Mouse (Mus musculus) forebrain, embryonic 13.5 days (tissue): Measurements from ENCODE around the gene Nmt2. TPM values are rescaled to one million over a fixed set of nuclear protein-coding genes. Genes with fewer than 3 reads are reported as not detected.
A peak's percentile ranks its signal among the peaks of the same experiment; 100 is the strongest.

Experiments used
- ATAC-seq: fragments of 200-750 bp; cut with Nextera tagmentation; 2 replicates; pipeline ENCODE4 v1.8.0; 2017
- H3K27ac ChIP-seq: fragments of 300-500 bp; sonication (generic); 2 replicates; pipeline ENCODE4 v1.5.1; 2015; ENCODE audit warnings: inconsistent platforms, mild to moderate bottlenecking, moderate library complexity
- H3K27me3 ChIP-seq: fragments of 300-500 bp; sonication (generic); 2 replicates; pipeline ENCODE4 v1.6.1; 2015; ENCODE audit warnings: mild to moderate bottlenecking, inconsistent platforms
- H3K36me3 ChIP-seq: fragments of 300-500 bp; sonication (generic); 2 replicates; pipeline ENCODE4 v1.6.1; 2015; ENCODE audit warnings: mild to moderate bottlenecking, inconsistent platforms; ENCODE audit not compliant: poor library complexity, severe bottlenecking
- H3K4me1 ChIP-seq: fragments of 300-500 bp; sonication (generic); 2 replicates; pipeline ENCODE4 v1.6.1; 2015; ENCODE audit warnings: inconsistent platforms
- H3K4me2 ChIP-seq: fragments of 300-500 bp; sonication (generic); 2 replicates; pipeline ENCODE4 v1.6.1; 2015; ENCODE audit warnings: inconsistent platforms, mild to moderate bottlenecking, moderate library complexity
- H3K4me3 ChIP-seq: fragments of 300-500 bp; sonication (generic); 2 replicates; pipeline ENCODE4 v1.5.1; 2015; ENCODE audit warnings: mild to moderate bottlenecking, inconsistent platforms
- H3K9ac ChIP-seq: fragments of 300-500 bp; sonication (generic); 2 replicates; pipeline ENCODE4 v1.6.1; 2015; ENCODE audit warnings: mild to moderate bottlenecking, inconsistent platforms
- H3K9me3 ChIP-seq: fragments of 300-500 bp; sonication (generic); replicated peaks from 2 replicates; pipeline ENCODE4 v1.6.1; 2016; ENCODE audit warnings: inconsistent platforms
- WGBS: fragments of 180-500 bp; shearing (Covaris S2); methylation state at CpG from one replicate; pipeline ENCODE4 v1.1.7; 2015; 5-methylcytosine and 5-hydroxymethylcytosine counted together
- polyA plus RNA-seq: library from polyadenylated mRNA; unstranded; fragments of >200 nt; fragmentation: Nextera tagmentation; extraction: Ambion mirVana; gene quantifications from 2 replicates; pipeline ENCODE4 v1.2.1, GENCODE M21; 2015

Nmt2 gene
- polyA plus RNA-seq, 1 experiment from 2014 or later, result 84.7 TPM

- ATAC-seq, result no peak
- H3K27me3 ChIP-seq, result no peaks in the 10 kb centered on the region
- H3K4me1 ChIP-seq, result peaks cover 14% of the 10 kb centered on the region
- peak overlapping the region; percentile 75 for H3K4me2 ChIP-seq
- peak overlapping the region; percentile 84 for H3K9ac ChIP-seq
- no peaks in the 10 kb centered on the region for H3K9me3 ChIP-seq
- 2% methylated on average over 6 of the region's 6 CpGs for WGBS
- peak overlapping the region; percentile 89 for H3K27ac ChIP-seq
- peak overlapping the region; percentile 74 for H3K4me3 ChIP-seq
- no peaks in the 10 kb centered on the region for H3K36me3 ChIP-seq
Observed at GRCm38 (mm10) chr2:3285181-3285530, 1.1 kb downstream of the Nmt2 start.

GRCm38 (mm10) chr2:3285709-3286108, 1.7 kb downstream of the Nmt2 start:
- H3K4me3 ChIP-seq, result peak overlapping the region; percentile 74
- peak overlapping the region; percentile 84 for H3K9ac ChIP-seq
- H3K4me1 ChIP-seq, result peaks cover 14% of the 10 kb centered on the region
- H3K36me3 ChIP-seq, result no peaks in the 10 kb centered on the region
- ATAC-seq, result no peak
- no peak overlapping the region for H3K27ac ChIP-seq
- 76% methylated on average over 3 of the region's 3 CpGs for WGBS
- no peaks in the 10 kb centered on the region for H3K9me3 ChIP-seq
- peak overlapping the region; percentile 75 for H3K4me2 ChIP-seq
- no peaks in the 10 kb centered on the region for H3K27me3 ChIP-seq

DNA sequence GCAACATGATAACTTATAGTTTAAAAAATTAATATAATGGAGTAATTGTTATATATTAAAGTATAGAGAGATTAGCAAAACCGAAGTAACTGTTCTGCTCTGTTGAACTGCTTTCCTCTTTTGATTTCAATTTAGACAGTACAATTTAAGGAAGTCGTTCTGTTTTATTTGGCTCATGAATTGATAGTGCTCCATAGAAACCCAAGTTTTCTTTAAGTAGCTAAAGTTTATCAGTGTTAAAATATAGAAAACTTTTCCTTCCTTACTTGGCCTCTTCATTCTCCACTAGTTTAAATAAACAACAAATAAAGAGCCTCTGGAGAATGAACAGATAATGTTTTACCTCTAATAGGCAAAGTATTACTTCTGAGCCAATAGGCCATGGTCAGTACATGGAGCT, 2.2 kb downstream of the Nmt2 start:
- 84% methylated on average over 2 of the region's 2 CpGs for WGBS
- ATAC-seq, result no peak
- no peaks in the 10 kb centered on the region for H3K27me3 ChIP-seq
- no peak overlapping the region for H3K4me2 ChIP-seq
- H3K9ac ChIP-seq, result no peak overlapping the region
- peaks cover 14% of the 10 kb centered on the region for H3K4me1 ChIP-seq
- H3K4me3 ChIP-seq, result no peak overlapping the region
- H3K36me3 ChIP-seq, result no peaks in the 10 kb centered on the region
- H3K27ac ChIP-seq, result no peak overlapping the region
- H3K9me3 ChIP-seq, result no peaks in the 10 kb centered on the region

- H3K4me3 ChIP-seq, result no peak overlapping the region
- H3K9me3 ChIP-seq, result no peaks in the 10 kb centered on the region
- no peak for ATAC-seq
- H3K27ac ChIP-seq, result no peak overlapping the region
- 94% methylated on average over 1 of the region's 1 CpGs for WGBS
- no peaks in the 10 kb centered on the region for H3K27me3 ChIP-seq
- no peaks in the 10 kb centered on the region for H3K36me3 ChIP-seq
- no peak overlapping the region for H3K9ac ChIP-seq
- peaks cover 10% of the 10 kb centered on the region for H3K4me1 ChIP-seq
- no peak overlapping the region for H3K4me2 ChIP-seq
Observed at GRCm38 (mm10) chr2:3289581-3289980, 5.6 kb downstream of the Nmt2 start.

- Histone ChIP-seq H3K9me3 (no peaks in the 10 kb centered on the region), H3K4me3 (no peak overlapping the region), H3K27ac (no peak overlapping the region), H3K4me1 (no peaks in the 10 kb centered on the region), H3K27me3 (no peaks in the 10 kb centered on the region), H3K36me3 (no peaks in the 10 kb centered on the region), H3K4me2 (no peak overlapping the region), H3K9ac (no peak overlapping the region)
- ATAC-seq, result no peak
- WGBS, result 100% methylated on average over 1 of the region's 1 CpGs
Observed at GRCm38 (mm10) chr2:3292170-3292569, 8.2 kb downstream of the Nmt2 start.

DNA sequence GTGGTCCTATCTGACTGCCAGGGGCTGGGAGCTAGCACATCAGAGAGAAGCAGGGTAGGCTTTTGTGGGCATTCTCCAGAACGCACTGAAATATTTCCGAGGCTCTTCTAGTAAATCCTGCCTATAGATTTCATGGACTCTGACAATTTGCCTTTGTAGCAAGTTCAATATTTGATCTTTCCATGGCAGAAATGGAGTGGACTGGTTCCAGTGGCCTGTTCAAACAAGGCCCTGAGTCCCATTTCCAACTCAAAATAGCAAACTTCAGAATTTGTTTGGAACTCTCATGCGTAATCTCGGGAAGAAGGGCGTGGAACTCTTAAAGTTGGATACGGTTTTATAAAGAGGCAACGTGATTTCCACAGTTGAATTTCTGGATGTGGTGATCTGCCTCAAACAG, 11.8 kb downstream of the Nmt2 start:
- Histone ChIP-seq H3K27me3 (no peaks in the 10 kb centered on the region), H3K9ac (no peak overlapping the region), H3K4me1 (no peaks in the 10 kb centered on the region), H3K9me3 (no peaks in the 10 kb centered on the region), H3K4me3 (no peak overlapping the region), H3K36me3 (no peaks in the 10 kb centered on the region), H3K4me2 (no peak overlapping the region), H3K27ac (no peak overlapping the region)
- no peak for ATAC-seq
- WGBS, result 90% methylated on average over 7 of the region's 7 CpGs

- H3K9ac ChIP-seq, result no peak overlapping the region
- H3K9me3 ChIP-seq, result no peaks in the 10 kb centered on the region
- peaks cover 17% of the 10 kb centered on the region for H3K36me3 ChIP-seq
- no peak for ATAC-seq
- H3K4me1 ChIP-seq, result no peaks in the 10 kb centered on the region
- 87% methylated on average over 3 of the region's 3 CpGs for WGBS
- no peak overlapping the region for H3K4me3 ChIP-seq
- no peak overlapping the region for H3K27ac ChIP-seq
- H3K27me3 ChIP-seq, result no peaks in the 10 kb centered on the region
- no peak overlapping the region for H3K4me2 ChIP-seq
Observed at GRCm38 (mm10) chr2:3305426-3306025, 21.5 kb downstream of the Nmt2 start.

DNA sequence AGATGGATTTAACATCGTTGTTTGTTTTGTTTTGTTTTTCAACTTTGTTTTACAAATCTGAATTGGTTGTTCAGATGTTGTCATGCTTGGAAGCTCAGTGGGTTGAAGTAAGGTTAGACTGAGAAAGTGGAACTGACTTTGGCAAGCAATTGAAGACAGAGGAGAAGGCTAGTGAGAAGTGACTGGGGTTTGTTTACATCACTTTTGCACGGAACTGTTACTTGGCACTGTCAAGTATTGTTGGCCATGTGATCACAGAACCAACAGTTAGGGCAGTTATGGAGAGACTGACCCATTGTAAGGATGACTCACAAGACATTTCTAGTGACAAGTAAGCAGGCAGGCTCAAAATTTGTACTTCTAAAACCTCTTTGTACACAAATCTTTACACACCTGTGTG, 39.1 kb downstream of the Nmt2 start:
- 98% methylated on average over 2 of the region's 2 CpGs for WGBS
- ATAC-seq, result no peak
- H3K9ac ChIP-seq, result no peak overlapping the region
- H3K4me2 ChIP-seq, result no peak overlapping the region
- H3K36me3 ChIP-seq, result peaks cover 80% of the 10 kb centered on the region
- H3K27me3 ChIP-seq, result no peaks in the 10 kb centered on the region
- H3K4me3 ChIP-seq, result no peak overlapping the region
- H3K9me3 ChIP-seq, result no peaks in the 10 kb centered on the region
- no peak overlapping the region for H3K27ac ChIP-seq
- no peaks in the 10 kb centered on the region for H3K4me1 ChIP-seq

DNA sequence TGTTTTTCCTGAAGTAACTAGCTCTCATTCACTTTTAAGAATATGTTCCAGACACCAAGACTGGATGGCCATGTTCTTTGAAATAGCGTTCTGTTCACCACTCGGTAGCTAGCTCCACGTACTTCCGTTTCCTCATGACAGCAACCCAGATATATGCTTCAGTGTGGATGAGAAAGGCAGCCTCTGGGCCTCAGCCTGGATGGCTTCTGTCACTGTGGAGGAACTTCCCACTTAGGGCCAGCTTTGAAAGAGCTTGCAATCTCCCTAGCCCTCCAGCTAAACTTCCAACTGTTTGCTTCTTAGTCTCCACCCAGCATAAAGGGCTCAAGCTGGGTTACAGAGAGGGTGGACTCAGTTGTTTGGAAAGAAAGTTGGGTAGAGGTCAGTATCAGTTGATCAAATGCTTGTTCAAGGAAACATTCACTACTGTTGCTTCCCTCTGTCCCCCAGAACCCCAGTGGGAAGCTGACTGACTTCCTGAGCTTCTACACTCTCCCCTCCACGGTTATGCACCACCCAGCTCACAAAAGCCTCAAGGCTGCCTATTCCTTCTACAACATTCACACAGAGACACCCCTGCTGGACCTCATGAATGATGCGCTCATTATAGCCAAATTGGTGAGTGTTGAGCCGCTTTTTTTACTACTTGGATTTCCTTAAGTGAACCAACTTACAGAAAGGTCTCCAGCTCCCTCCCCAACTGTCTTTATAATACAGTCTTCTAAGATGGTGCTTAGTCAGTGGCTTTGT, 40.5 kb downstream of the Nmt2 start:
- ATAC-seq, result no peak
- Histone ChIP-seq H3K36me3 (peaks cover 78% of the 10 kb centered on the region), H3K27me3 (no peaks in the 10 kb centered on the region)

DNA sequence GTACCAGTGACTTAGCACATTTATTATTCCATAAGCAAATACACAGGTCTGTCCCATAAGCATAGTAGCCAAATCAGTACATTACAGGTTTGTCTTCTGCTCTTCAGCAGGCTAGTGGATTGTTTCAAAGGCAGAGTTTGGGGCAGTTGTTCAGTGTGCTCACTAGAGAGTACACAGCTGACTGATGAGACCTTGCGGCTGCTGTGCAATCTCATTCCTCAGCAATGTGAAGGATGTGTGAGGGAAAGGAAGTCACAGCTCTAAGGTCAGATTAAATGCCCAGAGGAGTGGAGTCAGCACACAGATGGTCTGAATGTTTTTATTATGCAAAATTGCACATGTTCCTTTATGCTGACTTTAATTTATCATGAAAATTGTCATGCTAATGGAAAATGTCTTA, 42.5 kb downstream of the Nmt2 start:
- Histone ChIP-seq H3K27ac (no peak overlapping the region), H3K36me3 (peaks cover 62% of the 10 kb centered on the region), H3K4me1 (peaks cover 7% of the 10 kb centered on the region), H3K9me3 (no peaks in the 10 kb centered on the region), H3K4me3 (no peak overlapping the region), H3K4me2 (no peak overlapping the region), H3K9ac (no peak overlapping the region), H3K27me3 (no peaks in the 10 kb centered on the region)
- WGBS, result 91% methylated on average over 1 of the region's 1 CpGs
- no peak for ATAC-seq

More for the DNA sequence above, 40.5 kb downstream of the Nmt2 start:
- no peak overlapping the region for H3K27ac ChIP-seq
- H3K9ac ChIP-seq, result no peak overlapping the region
- H3K4me1 ChIP-seq, result no peaks in the 10 kb centered on the region
- no peak overlapping the region for H3K4me3 ChIP-seq
- H3K4me2 ChIP-seq, result no peak overlapping the region
- WGBS, result 93% methylated on average over 7 of the region's 7 CpGs
- no peaks in the 10 kb centered on the region for H3K9me3 ChIP-seq

- no peaks in the 10 kb centered on the region for H3K27me3 ChIP-seq
- ATAC-seq, result no peak
- no peak overlapping the region for H3K9ac ChIP-seq
- H3K4me3 ChIP-seq, result no peak overlapping the region
- peaks cover 55% of the 10 kb centered on the region for H3K36me3 ChIP-seq
- H3K9me3 ChIP-seq, result no peaks in the 10 kb centered on the region
- H3K4me1 ChIP-seq, result peaks cover 11% of the 10 kb centered on the region
- no peak overlapping the region for H3K4me2 ChIP-seq
- WGBS, result 44% methylated on average over 1 of the region's 1 CpGs
- H3K27ac ChIP-seq, result no peak overlapping the region
Observed at GRCm38 (mm10) chr2:3327351-3327750, 43.3 kb downstream of the Nmt2 start.

DNA sequence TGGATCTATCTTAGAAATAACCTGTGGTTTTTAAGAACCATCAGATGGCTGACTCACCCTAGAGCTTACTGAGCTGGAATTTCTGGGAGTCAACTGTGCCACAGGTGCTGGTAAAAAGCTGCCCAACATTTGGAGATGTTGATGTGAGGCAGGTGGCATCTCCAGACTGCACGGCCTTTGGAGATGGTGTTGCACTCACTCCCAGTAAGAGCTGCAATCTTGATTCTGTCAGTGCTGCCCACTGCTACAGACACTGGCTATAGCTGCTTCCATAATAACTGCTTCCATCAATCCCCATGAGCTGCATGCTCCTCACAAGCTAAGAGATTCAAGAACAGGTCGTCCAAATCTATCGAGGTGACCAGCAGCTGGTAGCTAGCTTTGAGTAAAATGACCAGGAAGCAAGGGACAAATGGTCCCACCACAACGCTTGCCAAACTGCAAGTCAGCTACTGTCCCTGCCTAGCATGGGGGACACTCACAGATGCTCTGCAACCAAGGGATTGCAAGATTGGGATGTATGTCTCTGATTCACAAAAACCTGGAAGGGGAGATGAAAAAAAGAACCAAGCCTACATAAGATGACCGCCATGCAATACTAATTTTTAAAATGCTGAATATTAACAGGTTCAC, 47.2 kb downstream of the Nmt2 start:
- peaks cover 21% of the 10 kb centered on the region for H3K36me3 ChIP-seq
- no peak overlapping the region for H3K27ac ChIP-seq
- no peak for ATAC-seq
- peak overlapping the region; percentile 75 for H3K9ac ChIP-seq
- peaks cover 20% of the 10 kb centered on the region for H3K4me1 ChIP-seq
- peak overlapping the region; percentile 66 for H3K4me3 ChIP-seq
- WGBS, result 84% methylated on average over 5 of the region's 5 CpGs
- peak overlapping the region; percentile 75 for H3K4me2 ChIP-seq
- H3K9me3 ChIP-seq, result no peaks in the 10 kb centered on the region
- H3K27me3 ChIP-seq, result peaks cover 4% of the 10 kb centered on the region; the same call in 1 of the 2 replicates
